Mouse (Mus musculus) kidney, embryonic 14.5 days (tissue): ENCODE measurements around the gene Pram1. TPM values are rescaled to one million over a fixed set of nuclear protein-coding genes. Genes with fewer than 3 reads are reported as not detected.

Experiments
- ATAC-seq: fragments of 200-750 bp; cut with Nextera tagmentation; 2 replicates; pipeline ENCODE4 v1.8.0; 2017; ENCODE audit warnings: moderate number of reproducible peaks, mild to moderate bottlenecking, moderate TSS enrichment, moderate library complexity; ENCODE audit not compliant: low FRiP score, low TSS enrichment
- H3K27ac ChIP-seq: fragments of 300-500 bp; sonication (generic); 2 replicates; pipeline ENCODE4 v1.5.1; 2014; ENCODE audit warnings: low read depth, mild to moderate bottlenecking, low read length, moderate library complexity, mixed read lengths
- H3K27me3 ChIP-seq: fragments of 300-500 bp; sonication (generic); 2 replicates; pipeline ENCODE4 v1.6.1; 2014; ENCODE audit warnings: mild to moderate bottlenecking, low read length; ENCODE audit not compliant: control insufficient read depth, insufficient read depth
- H3K36me3 ChIP-seq: fragments of 300-500 bp; sonication (generic); 2 replicates; pipeline ENCODE4 v1.6.1; 2014; ENCODE audit warnings: low read length, mixed read lengths; ENCODE audit not compliant: control insufficient read depth, insufficient read depth
- H3K4me1 ChIP-seq: fragments of 300-500 bp; sonication (generic); 2 replicates; pipeline ENCODE4 v1.6.1; 2014; ENCODE audit warnings: low read length, mixed read lengths; ENCODE audit not compliant: control insufficient read depth, insufficient read depth
- H3K4me2 ChIP-seq: fragments of 300-500 bp; sonication (generic); replicated peaks from 2 replicates; pipeline ENCODE4 v1.6.1; 2014; ENCODE audit warnings: low read depth, mild to moderate bottlenecking, low read length
- H3K4me3 ChIP-seq: fragments of 300-500 bp; sonication (generic); 2 replicates; pipeline ENCODE4 v1.5.1; 2014; ENCODE audit warnings: mild to moderate bottlenecking, low read length
- H3K9ac ChIP-seq: fragments of 300-500 bp; sonication (generic); 2 replicates; pipeline ENCODE4 v1.6.1; 2014; ENCODE audit warnings: low read depth, mild to moderate bottlenecking, low read length, moderate library complexity
- H3K9me3 ChIP-seq: fragments of 300-500 bp; sonication (generic); 2 replicates; pipeline ENCODE4 v1.6.1; 2016; ENCODE audit warnings: low read length; ENCODE audit not compliant: control insufficient read depth
- WGBS: fragments of 180-500 bp; shearing (Covaris S2); extraction: QIAGEN DNeasy Blood & Tissue Kit; methylation state at CpG from one replicate; pipeline ENCODE4 v1.1.7; 2014; 5-methylcytosine and 5-hydroxymethylcytosine counted together
- polyA plus RNA-seq: library from polyadenylated mRNA; unstranded; fragments of >200 nt; fragmentation: Nextera tagmentation; extraction: Ambion mirVana; gene quantifications from 2 replicates; pipeline ENCODE4 v1.2.1, GENCODE M21; 2014

The Pram1 gene
- polyA plus RNA-seq, 1 experiment from 2014 or later, result 0.81 TPM

- 83% methylated on average over 3 of the region's 3 CpGs for WGBS
- Histone ChIP-seq H3K9me3 (no peaks in the 10 kb centered on the region), H3K27ac (no peak overlapping the region), H3K27me3 (no peaks in the 10 kb centered on the region), H3K4me2 (no peak overlapping the region), H3K4me3 (no peak overlapping the region), H3K36me3 (peaks cover 13% of the 10 kb centered on the region; the same call in 1 of the 2 replicates), H3K4me1 (peaks cover 12% of the 10 kb centered on the region; the same call in 1 of the 2 replicates), H3K9ac (no peak overlapping the region)
- no peak for ATAC-seq
These were observed 10.6 kb upstream of the Pram1 start for GRCm38 (mm10) chr17:33627281-33627680.

GRCm38 (mm10) chr17:33628621-33629486 lies 9.0 kb upstream of the Pram1 start, which contains the start of gene Zfp414:
TSS of gene Zfp414 (plus strand) at chr17:33629090.
- peak within 1 kb of the TSS; percentile 94 for H3K27ac ChIP-seq
- H3K9ac ChIP-seq, result peak within 1 kb of the TSS; percentile 68
- WGBS, result 3% methylated on average over 27 of the region's 35 CpGs
- peak within 1 kb of the TSS; percentile 46 for H3K4me2 ChIP-seq
- peaks cover 12% of the 10 kb centered on the region; the same call in 1 of the 2 replicates for H3K4me1 ChIP-seq
- peaks cover 13% of the 10 kb centered on the region; the same call in 1 of the 2 replicates for H3K36me3 ChIP-seq
- peak; percentile 96 for ATAC-seq
- H3K4me3 ChIP-seq, result peak within 1 kb of the TSS; percentile 55
- no peaks in the 10 kb centered on the region for H3K27me3 ChIP-seq
- H3K9me3 ChIP-seq, result no peaks in the 10 kb centered on the region

DNA sequence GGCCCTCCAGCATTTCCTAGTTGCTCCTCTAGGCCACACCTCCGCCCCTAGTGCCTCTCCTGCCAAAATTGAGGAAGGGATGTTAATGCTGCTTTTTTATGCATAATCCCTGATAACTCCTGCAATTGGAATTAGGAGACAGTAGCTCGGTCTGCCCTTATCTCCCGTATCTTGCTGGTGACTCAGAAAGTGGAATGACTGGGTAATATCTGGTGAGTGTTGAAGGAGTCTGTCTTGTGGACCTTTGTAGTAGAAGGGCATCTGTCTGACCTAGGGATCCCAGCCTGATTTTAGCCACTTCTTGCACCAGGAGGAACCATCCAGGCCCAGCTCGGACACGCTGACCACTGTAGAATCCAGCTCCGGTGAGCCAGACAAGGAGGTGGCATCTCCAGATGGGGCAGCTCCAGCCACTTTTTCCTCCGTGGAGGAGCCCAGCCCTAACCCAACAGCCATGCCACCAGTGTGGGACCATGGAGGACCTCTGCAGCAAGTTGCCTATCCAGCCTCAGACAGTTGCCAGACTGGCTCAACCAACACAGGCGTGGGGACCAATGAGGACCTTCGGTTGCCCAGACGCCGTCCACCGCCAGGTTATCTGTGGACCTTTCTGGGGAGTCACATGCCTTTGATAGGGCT lies 8.2 kb upstream of the Pram1 start:
- peak; percentile 24 for ATAC-seq
- Histone ChIP-seq H3K4me3 (peak overlapping the region; percentile 55), H3K27ac (peak overlapping the region; percentile 94; the same call in 1 of the 2 replicates), H3K9ac (peak overlapping the region; percentile 68), H3K27me3 (no peaks in the 10 kb centered on the region), H3K4me1 (peaks cover 12% of the 10 kb centered on the region; the same call in 1 of the 2 replicates), H3K4me2 (peak overlapping the region; percentile 46), H3K9me3 (no peaks in the 10 kb centered on the region), H3K36me3 (peaks cover 13% of the 10 kb centered on the region; the same call in 1 of the 2 replicates)
- 70% methylated on average over 12 of the region's 12 CpGs for WGBS

GRCm38 (mm10) chr17:33630171-33630895 lies 7.5 kb upstream of the Pram1 start:
- H3K27me3 ChIP-seq, result no peaks in the 10 kb centered on the region
- no peak overlapping the region for H3K4me3 ChIP-seq
- 70% methylated on average over 13 of the region's 13 CpGs for WGBS
- H3K9ac ChIP-seq, result no peak overlapping the region
- peak overlapping the region; percentile 11; the same call in 1 of the 2 replicates for H3K4me2 ChIP-seq
- 0 out of 2 replicates have a peak, but pooled peaks have one; percentile 8 for ATAC-seq
- no peaks in the 10 kb centered on the region for H3K9me3 ChIP-seq
- H3K36me3 ChIP-seq, result peaks cover 13% of the 10 kb centered on the region; the same call in 1 of the 2 replicates
- peaks cover 12% of the 10 kb centered on the region; the same call in 1 of the 2 replicates for H3K4me1 ChIP-seq
- H3K27ac ChIP-seq, result no peak overlapping the region

GRCm38 (mm10) chr17:33631236-33631635 lies 6.6 kb upstream of the Pram1 start:
- Histone ChIP-seq H3K4me3 (no peak overlapping the region), H3K27me3 (no peaks in the 10 kb centered on the region), H3K4me1 (peaks cover 12% of the 10 kb centered on the region; the same call in 1 of the 2 replicates), H3K4me2 (no peak overlapping the region), H3K9me3 (no peaks in the 10 kb centered on the region), H3K9ac (no peak overlapping the region), H3K27ac (no peak overlapping the region), H3K36me3 (peaks cover 13% of the 10 kb centered on the region; the same call in 1 of the 2 replicates)
- WGBS, result 93% methylated on average over 9 of the region's 9 CpGs
- no peak for ATAC-seq

- Histone ChIP-seq H3K4me2 (no peak overlapping the region), H3K27ac (no peak overlapping the region), H3K9me3 (no peaks in the 10 kb centered on the region), H3K9ac (no peak overlapping the region), H3K36me3 (peaks cover 13% of the 10 kb centered on the region; the same call in 1 of the 2 replicates), H3K4me3 (no peak overlapping the region), H3K4me1 (peaks cover 12% of the 10 kb centered on the region; the same call in 1 of the 2 replicates), H3K27me3 (no peaks in the 10 kb centered on the region)
- 92% methylated on average over 5 of the region's 5 CpGs for WGBS
- no peak for ATAC-seq
These were observed 6.1 kb upstream of the Pram1 start for GRCm38 (mm10) chr17:33631796-33632195.

DNA sequence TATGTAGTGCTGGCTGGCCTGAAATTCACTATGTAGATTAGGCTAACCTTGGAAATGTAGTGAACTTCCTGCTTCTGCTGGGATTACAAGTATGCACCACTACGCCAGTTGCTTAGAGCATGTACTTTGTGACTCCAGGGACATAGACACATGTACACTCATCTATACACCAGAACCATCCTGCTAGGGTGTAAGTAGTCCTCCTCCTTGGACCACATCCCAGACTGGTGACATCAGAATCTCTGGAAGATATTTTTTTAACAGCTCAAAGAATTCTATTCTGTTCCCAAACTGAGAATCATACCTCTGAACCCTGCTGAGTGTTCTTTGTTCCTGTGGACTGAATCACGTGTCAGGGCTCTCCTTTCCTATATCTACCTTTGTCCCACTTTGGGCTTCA lies 818 bp upstream of the Pram1 start:
- 88% methylated on average over 2 of the region's 2 CpGs for WGBS
- Histone ChIP-seq H3K36me3 (peaks cover 9% of the 10 kb centered on the region; the same call in 1 of the 2 replicates), H3K27me3 (no peaks in the 10 kb centered on the region), H3K4me3 (no peak overlapping the region), H3K4me1 (no peaks in the 10 kb centered on the region), H3K9ac (no peak overlapping the region), H3K27ac (no peak overlapping the region), H3K4me2 (no peak overlapping the region), H3K9me3 (no peaks in the 10 kb centered on the region)
- no peak for ATAC-seq

DNA sequence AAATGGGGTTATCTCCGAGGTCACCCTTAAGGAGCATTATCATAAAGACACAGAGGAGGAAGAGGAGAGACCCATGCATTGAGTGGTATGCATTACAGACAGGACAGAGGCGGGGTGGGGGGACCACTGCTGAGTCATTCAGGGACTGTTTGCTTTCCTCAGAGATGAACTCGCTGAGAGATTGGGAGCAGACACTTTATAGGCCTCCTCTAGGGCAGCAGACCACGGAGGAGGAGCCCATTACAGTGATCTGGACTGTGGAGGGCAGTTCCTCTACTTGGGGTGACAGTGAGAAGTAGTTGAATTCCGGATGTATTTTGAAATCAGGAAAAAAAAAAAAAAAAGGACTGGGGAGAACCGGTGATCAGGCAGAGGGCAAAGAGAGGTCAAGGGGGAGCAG lies 1.9 kb downstream of the Pram1 start:
- WGBS, result 54% methylated on average over 6 of the region's 6 CpGs
- peaks cover 30% of the 10 kb centered on the region for H3K36me3 ChIP-seq
- H3K27ac ChIP-seq, result no peak overlapping the region
- 0 out of 2 replicates have a peak, but pooled peaks have one; percentile 30 for ATAC-seq
- no peak overlapping the region for H3K4me2 ChIP-seq
- no peaks in the 10 kb centered on the region for H3K27me3 ChIP-seq
- H3K9ac ChIP-seq, result no peak overlapping the region
- no peaks in the 10 kb centered on the region for H3K4me1 ChIP-seq
- no peak overlapping the region for H3K4me3 ChIP-seq
- H3K9me3 ChIP-seq, result no peaks in the 10 kb centered on the region
